Mouse (Mus musculus): ENCODE measurements around the gene Rab5c.

Gene Rab5c

GRCm38 (mm10) chr11:100721776-100722492 lies 16.1 kb downstream of the Rab5c start:
- ATAC-seq (ENCODE audit: low TSS enrichment): no peak

GRCm38 (mm10) chr11:100721254-100721653 lies 16.8 kb downstream of the Rab5c start:
- no peak for ATAC-seq (ENCODE audit: low TSS enrichment)

- ATAC-seq (ENCODE audit: low TSS enrichment): peak; percentile 50; the same call in 1 of the 2 replicates
Measured at GRCm38 (mm10) chr11:100720345-100720744, 17.7 kb downstream of the Rab5c start.

GRCm38 (mm10) chr11:100719893-100720292 lies 18.1 kb downstream of the Rab5c start:
- 0 out of 2 replicates have a peak, but pooled peaks have one; percentile 1 for ATAC-seq (ENCODE audit: low TSS enrichment)

GRCm38 (mm10) chr11:100719312-100719711 lies 18.7 kb downstream of the Rab5c start:
- peak; percentile 62 for ATAC-seq (ENCODE audit: low TSS enrichment)

DNA sequence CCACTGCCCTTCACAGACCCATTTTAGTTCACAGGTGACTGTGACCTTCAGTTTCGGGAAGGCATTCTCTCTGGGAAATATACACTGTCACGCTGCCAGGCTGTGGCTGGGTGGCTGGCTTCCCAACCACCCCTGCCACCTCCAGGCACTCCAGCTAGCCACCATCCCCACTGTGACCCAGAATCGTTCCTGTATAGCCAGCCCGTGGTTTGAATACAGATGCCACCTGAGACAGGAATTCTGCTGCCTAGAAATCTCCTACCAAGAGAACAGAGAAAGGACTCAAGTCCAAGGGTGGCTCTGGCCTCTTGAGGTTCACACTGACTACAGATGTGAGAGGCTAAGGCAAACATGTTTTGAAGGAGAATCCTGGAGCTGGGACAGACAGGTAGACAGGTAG lies 19.1 kb downstream of the Rab5c start:
- no peak for ATAC-seq (ENCODE audit: low TSS enrichment)

DNA sequence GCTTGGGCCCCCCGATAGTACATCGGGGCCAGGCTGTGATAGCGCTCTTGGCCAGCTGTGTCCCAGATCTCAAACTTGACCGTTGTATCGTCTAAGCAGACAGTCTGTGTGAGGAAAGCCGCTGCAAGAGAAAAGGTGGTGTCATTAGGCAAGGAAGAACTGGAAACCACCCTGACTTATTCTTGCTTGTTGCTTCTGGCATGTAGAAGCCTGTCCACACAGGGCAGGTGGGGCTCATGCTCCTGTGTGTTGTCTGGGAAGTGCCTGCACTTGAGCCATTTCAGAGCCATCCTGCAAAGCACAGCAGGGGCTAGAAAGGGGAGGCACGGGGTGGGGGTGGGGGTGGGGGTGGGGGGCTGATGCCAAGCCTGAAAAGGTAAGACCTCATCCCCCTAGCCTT lies 19.6 kb downstream of the Rab5c start:
- no peak for ATAC-seq (ENCODE audit: low TSS enrichment)

- no peak for ATAC-seq (ENCODE audit: low TSS enrichment)
Measured at GRCm38 (mm10) chr11:100716649-100717048, 21.4 kb downstream of the Rab5c start.

DNA sequence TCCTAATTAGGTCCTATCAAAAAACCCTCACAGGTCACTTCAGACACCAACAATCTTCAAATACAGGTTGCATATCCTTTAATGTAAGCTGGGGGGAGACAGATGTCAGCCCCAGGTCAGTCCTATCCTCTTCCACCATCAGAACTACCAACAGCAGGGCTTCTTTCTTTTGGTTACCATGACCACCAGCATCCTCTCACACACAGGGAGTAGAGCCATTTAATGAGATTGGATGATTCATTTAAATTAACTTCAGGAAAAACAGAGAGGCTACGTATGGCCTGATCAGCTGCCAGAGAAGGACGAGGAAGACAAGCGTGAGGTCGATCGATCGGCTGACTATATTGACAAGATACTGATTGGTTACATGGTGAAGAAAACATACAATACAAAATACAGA lies 23.1 kb downstream of the Rab5c start:
- ATAC-seq (ENCODE audit: low TSS enrichment): no peak

DNA sequence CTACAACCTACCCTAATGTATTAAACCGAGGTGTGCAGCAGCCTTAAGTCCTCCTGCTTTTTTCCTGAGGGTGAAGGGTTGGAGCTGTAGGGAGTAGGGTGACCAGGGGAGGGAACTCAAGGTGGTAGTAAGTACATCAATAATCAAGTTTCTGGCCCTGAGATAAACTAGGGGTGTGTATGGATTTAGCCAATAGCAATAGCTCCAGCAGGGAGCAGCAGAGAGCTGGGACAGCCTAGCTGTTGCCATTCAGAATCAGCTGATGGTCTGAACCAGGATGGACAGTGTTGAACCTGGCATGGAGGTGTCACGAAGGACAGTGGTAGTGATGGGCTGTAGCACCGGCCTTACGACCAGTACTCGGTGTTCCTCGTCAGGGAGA lies 23.5 kb downstream of the Rab5c start:
- no peak for ATAC-seq (ENCODE audit: low TSS enrichment)

- peak; percentile 26; the same call in 1 of the 2 replicates for ATAC-seq (ENCODE audit: low TSS enrichment)
Measured at GRCm38 (mm10) chr11:100713735-100714533, 24.1 kb downstream of the Rab5c start, which contains the start of gene Hspb9. TSS of gene Hspb9 (plus strand) at chr11:100713850.

- ATAC-seq (ENCODE audit: low TSS enrichment): no peak
Measured at GRCm38 (mm10) chr11:100713174-100713573, 24.8 kb downstream of the Rab5c start.

- ATAC-seq (ENCODE audit: low TSS enrichment): peak; percentile 78
Measured at GRCm38 (mm10) chr11:100711783-100712615, 26.0 kb downstream of the Rab5c start, which contains the start of gene Kat2a. TSS of gene Kat2a (minus strand) at chr11:100712465.

DNA sequence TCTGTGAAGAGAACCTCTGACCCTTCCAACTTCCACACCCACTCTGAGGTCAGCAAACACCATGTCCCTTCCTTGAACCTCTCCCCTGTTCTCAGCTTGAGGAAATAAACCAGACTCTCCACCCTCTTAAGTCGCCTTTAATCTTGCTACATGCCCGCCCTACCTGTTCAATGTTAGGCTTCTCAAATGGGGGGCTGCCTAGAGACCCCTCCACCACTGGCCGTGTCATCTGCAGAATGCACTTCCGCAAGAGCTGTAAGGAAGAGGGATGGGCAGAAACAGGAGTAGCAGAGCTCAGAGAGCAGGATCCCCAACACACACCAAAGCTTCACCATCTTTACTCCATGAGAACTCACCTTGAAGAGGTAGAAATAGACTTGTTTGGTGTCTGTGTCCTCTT lies 27.0 kb downstream of the Rab5c start:
- no peak for ATAC-seq (ENCODE audit: low TSS enrichment)

GRCm38 (mm10) chr11:100710528-100710927 lies 27.5 kb downstream of the Rab5c start:
- no peak for ATAC-seq (ENCODE audit: low TSS enrichment)

GRCm38 (mm10) chr11:100709201-100709810 lies 28.7 kb downstream of the Rab5c start:
- no peak for ATAC-seq (ENCODE audit: low TSS enrichment)

DNA sequence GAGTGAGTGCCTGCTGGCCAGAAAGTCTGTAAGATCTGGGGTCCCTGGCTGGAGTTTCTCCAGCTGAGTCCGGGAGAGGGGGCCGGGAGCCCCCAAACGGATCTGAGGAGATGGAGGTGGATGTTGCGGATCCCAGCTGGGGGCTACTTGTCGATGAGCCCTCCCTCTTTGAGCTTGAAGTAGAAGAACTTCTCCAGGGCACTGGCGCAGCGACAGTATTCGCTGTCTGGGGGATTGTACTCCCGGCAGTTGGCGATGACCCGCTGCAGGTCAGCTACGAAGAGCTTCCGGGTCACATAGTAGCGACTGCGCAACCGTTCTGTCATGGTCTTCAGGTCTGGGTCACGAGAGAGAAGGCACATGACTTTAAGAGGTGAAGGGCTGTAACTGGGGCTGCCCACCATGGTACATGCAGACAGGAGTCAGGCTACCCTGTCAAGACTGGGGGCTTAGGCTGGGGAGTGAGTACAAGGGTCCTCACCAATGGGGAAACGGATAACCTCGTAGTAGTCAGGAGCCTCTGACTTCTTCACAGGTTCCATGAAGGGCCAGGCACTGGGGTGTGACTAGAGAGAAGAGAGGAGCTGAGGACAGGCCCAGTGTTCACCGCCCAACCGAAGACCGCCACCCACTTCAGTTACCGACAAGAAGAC lies 32.8 kb downstream of the Rab5c start:
- no peak for ATAC-seq (ENCODE audit: low TSS enrichment)

GRCm38 (mm10) chr11:100703851-100704531 lies 34.0 kb downstream of the Rab5c start, which contains the start of gene Dhx58:
TSS of gene Dhx58 (minus strand) at chr11:100704271.
- ATAC-seq (ENCODE audit: low TSS enrichment): no peak

- ATAC-seq (ENCODE audit: low TSS enrichment): no peak
Measured at GRCm38 (mm10) chr11:100703366-100703765, 34.6 kb downstream of the Rab5c start.

- ATAC-seq (ENCODE audit: low TSS enrichment): no peak
Measured at GRCm38 (mm10) chr11:100702906-100703305, 35.1 kb downstream of the Rab5c start.
